Mouse (Mus musculus): ENCODE data around the gene B4galt1.
A peak's percentile ranks its signal among the peaks of the same experiment; 100 is the strongest.

The B4galt1 gene

DNA sequence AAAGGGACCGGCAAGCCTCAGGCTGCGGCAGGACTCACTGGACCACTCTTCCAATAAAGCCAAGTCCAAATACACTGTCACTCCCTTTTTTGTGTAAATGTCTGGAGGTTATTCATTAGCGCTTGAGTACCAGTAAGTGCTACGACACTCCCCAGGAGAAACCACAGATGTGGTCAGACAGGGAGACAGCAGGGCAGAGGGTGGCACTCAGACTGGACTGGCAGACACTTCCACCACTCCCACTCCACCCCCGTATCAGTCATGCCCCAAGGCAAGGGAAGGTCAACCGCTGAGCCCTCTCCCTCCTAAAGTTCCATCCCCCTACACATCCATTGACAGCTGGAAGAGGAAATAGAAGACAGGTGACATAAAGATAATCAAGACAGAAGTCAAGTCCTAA, 35.4 kb downstream of the B4galt1 start:
- DNase-seq (ENCODE audit: low spot score), result no peak

DNA sequence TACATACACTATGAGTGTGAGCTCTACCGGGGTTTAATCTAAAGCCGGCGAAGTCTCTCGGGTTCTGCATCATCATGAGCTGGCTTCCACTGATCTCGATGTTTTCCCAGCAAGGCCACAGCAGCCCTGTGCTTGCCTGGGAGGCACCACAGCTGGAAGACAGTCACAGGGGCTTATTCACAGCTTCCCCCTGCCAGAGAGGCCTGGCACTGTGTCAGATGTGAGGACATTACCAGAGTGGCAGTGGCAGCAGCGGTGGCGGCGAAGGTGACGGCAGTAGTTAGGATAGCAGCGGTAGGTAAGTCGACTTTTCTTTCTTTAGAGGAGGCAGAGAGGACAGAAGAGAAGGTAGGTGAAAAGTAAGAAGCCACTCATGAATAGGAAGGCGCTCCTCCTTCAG, 35.9 kb downstream of the B4galt1 start:
- no peak for DNase-seq (ENCODE audit: low spot score)

DNA sequence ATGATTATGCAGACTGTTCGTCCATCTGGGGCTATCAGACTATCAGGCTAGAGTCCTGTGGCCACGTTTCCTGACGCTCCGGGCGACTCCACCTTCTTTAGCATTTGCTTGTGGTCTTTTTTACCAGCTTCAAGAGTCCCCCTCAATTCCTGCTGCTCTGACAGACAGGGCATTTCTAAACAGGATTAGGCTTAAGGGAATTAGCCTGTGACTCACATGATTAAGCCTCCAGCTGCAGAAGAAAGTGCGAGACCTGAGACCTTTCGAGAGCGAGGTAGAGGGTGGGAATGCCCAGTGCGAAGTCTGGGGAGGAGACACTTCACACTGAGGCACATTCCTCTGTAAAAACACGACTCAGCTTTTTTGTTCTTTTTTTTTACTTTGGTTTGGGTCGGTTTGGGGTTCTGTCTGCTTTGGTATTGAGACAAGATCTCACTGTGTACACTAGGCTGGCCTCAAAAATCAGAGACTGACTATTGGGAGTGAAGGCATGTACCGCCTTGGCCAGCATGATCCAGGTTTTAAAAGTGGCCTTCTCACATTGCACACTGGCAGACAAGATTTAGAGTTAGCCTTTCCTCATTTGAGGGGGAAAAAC, 37.9 kb downstream of the B4galt1 start:
- DNase-seq (ENCODE audit: low spot score), result no peak

DNA sequence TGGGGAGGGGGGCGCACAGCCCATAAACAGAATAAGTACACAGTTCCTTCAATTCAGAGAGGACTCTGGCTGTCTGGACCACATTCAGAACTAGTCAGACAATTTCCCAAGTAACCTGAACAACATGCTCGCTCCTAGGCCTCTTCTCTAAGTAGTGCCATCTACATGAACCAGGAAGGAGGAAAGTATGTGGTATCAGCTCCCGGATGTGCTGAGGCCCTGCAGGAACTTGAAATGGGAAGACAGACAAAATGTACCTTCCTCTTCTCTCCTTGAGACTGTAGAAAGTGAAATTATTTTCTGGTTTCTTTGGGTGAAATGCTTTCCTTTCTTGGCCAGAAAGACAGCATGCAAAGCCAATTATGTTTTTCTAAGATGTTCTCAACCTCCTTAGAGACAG, 38.7 kb downstream of the B4galt1 start:
- no peak for DNase-seq (ENCODE audit: low spot score)

DNA sequence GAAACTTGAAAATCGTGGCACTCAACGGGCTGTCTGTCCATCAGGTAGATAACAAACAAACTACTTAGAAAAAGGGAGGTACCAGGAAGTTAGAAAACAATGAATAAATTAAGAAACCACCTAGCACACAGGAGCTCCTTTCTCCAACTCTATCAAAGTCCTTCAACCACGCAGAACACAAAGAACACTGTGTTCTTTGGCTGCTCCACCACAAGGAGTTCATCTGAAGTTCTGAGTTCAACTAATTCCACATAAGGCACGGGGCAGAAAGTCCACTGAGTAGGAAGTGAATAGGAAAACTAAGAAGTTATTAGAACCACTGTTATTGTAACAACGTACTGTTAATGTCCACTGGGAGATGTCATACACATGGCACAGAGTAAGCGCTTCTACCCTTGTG, 39.4 kb downstream of the B4galt1 start:
- DNase-seq (ENCODE audit: low spot score), result no peak

DNA sequence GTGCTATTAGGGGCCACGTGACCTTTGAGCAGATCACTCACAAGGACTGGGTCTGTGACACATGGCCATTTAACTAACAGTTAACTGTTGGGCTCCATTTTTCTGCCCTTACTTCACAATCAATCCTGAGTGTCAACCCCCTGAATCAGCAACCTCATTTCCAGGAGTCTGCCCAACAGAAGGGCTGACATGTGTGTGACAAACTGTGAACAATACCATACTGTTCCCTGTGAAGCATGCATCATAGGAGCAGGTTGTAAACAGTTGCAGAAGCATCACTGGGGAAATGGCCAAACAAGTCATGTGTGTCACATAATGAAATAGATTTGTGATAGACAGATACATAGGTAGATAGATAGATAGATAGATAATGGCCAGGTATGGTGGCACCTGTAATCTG, 40.9 kb downstream of the B4galt1 start:
- no peak for DNase-seq (ENCODE audit: low spot score)

DNA sequence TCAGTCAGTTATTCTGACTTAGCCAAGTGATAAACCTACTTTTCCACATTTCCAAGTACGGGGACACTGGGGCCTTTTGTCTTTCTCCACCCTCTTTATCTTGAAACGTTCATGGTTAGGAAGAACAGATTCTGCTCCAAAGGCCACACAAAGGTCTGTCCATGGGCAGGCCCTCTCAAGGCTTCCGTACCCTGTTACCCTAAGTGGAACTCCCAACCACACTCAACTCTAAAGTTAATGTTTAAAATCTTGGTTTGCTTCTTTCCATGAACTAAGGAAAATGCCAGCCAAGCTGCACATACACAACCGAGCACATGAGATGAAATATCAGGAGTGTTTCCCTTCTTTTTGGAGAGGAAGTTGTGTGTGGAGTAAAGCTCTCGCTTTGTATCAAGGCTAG, 43.3 kb downstream of the B4galt1 start:
- DNase-seq (ENCODE audit: low spot score), result no peak

DNA sequence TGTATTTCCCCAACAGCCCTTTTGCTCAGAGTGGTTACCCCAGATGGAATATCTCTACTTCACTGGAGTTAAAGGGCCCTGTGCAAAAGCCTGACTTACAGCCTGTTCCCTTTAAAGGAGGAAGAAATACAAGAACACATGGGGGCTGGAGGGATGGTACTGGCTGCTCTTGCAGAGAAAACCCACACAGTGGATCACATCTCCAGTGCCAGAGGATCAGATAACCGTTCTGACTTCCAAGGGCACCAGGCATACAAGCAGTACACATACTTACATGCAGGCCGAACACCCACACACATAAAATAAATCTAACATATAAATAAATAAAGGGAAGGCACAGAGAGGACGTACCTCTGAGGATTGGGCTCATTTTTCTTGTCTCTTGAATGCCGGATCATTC, 46.4 kb downstream of the B4galt1 start:
- no peak for DNase-seq (ENCODE audit: low spot score)

DNA sequence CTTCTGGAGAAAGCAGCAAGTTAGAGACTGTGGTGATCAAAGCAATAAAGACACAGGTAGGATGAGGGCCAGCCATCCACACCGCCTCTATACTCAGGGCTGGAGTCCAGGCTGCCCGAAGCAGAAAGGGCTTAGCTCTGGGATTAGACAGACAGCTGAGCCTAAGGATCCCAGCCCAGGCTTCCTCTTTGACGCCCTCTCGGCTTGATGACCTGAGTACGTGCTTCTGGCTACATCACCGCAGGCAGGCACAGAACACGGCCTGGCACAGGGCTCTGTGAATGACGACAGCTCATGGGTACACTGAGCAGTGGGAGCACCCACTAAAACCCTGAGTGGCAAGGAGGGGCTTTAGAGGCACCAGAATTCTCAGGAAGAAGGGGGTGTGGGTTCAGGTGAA, 48.4 kb downstream of the B4galt1 start:
- DNase-seq (ENCODE audit: low spot score), result no peak

DNA sequence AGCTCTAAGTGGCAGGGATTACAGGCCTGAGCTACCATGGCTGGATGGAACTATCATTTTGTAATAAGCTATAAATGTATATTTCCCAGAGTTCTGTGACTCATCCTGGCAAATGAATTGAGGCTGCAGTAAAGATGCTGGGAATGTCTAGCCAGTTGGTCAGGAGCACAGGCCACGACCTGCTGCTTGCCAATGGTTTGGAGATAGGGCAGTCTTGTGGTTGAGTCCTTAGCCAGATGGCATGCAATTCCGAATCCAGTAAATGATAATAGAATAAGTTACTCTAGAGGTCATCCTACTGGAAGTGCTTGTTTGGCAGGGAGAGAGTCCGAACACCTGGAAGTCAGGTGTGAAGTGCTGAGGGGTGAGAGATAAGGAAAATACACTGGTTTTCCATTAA, 51.0 kb downstream of the B4galt1 start:
- no peak for DNase-seq (ENCODE audit: low spot score)

DNA sequence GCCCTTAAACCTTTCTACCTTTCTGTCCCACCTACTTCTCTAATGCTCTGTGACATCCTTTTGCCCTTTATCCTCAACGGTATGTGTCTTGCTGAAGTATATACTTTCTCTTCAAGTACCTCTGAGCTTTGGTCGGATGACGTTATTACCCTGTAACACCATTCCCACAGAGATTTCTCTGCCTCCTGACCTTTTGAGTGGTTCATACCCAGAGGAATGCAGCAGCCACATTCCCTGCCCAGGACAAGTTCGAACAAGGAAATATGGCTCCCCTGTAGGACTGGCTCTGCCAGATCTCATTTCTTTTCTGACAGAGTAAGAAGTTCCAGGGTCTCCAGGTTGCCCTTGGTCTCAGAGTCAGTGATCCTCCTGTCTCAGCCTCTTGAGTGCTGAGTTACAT, 51.9 kb downstream of the B4galt1 start:
- peak; percentile 56 for DNase-seq (ENCODE audit: low spot score)

DNA sequence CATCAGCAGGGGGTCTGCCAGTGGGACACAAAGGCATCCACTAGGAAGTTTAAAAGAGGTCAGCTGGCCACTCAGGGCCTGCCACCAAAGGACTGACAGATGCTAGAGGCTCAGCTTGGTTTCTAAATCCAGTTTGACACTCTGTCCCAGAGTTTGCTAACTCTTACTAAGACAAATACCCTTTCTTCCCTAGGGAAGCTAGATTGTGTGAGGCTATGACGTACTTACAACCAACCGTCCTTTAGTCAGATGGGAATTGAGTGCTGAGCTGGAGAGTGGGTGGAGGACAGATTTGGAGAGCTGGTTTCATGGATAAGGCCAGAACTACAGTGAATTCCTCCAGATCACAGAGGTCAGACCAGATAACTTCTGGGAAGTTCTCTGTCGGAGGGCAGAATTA, 52.9 kb downstream of the B4galt1 start:
- DNase-seq (ENCODE audit: low spot score), result no peak

DNA sequence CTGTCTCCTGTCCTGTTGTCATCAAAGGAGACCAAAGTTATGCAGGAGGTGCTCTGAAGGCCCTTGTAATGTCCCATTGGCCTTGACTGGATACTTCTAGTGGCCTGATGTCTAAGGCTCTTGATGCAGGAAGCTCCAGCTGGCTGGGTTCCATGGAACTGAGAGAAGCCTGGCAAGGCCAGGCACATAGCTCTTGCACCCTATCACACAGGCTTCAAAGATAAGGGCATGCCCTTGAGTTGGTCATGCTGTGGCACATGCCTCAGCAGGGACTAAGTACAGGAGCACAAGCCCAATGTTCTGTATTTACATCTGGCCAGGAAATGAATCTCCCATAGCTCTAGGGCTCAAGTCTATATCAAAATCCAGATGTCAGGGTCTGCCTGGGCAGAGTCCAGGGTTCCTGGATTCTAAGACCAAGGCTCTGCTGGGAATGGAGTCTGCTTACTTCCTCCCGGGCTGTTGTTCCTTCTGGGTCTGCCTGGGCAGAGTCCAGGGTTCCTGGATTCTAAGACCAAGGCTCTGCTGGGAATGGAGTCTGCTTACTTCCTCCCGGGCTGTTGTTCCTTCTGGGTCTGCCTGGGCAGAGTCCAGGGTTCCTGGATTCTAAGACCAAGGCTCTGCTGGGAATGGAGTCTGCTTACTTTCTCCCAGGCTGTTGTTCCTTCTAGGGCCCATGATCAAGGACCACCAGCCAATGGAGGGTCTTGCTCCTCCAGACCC, 54.8 kb downstream of the B4galt1 start:
- DNase-seq (ENCODE audit: low spot score), result peak; percentile 70

DNA sequence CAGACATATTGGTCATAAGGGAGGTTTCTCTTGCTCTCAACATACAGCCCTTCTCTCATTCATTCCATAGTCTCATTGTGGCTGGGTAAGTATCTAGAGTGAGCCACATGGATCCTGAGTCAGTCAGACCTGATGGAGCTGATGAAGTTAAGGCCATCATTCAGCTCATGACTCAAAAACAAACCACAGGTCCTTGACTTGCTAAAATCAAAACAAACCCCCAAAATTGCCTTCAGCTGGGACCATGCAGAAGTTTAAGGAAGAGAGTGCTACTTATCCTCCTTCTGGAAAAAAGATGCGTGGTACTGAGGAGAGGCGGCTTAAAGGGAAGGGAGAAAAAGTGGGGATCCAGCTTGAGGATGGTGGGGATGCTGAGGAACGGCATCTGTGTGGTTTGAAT, 58.0 kb downstream of the B4galt1 start:
- no peak for DNase-seq (ENCODE audit: low spot score)

DNA sequence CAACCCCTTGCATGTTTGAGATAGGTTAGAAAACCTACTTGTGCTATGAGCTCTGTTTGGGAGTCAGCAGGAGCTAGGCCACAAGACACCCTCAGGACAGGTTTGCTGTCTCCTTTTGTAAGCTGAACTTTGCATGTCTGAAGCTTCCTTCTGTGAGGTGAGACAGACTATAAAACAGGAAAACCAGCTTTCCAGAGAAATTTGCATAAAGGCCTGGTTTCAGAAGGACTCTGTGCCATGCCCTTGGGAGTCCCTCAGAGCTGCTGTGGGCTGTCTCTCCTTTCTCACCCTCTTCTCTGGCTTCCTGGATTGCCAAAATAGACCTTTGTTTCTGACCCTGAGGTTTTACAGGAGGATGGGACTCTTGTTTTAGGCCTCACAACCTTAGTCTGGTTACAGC, 59.5 kb downstream of the B4galt1 start:
- DNase-seq (ENCODE audit: low spot score), result no peak

DNA sequence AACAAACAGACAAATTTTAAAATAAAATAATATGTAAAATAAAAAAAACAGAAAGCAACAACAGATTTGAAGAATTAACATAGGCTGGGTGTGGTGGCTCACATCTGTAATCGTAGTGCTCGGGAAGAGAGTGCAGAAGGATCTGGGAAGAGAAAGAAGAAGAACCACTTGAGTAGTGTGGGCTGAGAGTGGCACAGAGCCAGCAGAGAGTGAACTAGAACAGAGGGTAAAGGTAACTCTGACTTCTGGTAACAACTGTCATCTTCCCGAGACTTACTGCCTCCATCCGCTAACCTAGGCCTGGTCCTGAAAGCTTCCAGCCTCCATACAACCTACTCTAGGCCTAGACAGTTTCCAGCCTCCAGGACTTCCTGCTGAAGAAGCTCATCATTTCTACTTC, 62.6 kb downstream of the B4galt1 start:
- DNase-seq (ENCODE audit: low spot score), result no peak

DNA sequence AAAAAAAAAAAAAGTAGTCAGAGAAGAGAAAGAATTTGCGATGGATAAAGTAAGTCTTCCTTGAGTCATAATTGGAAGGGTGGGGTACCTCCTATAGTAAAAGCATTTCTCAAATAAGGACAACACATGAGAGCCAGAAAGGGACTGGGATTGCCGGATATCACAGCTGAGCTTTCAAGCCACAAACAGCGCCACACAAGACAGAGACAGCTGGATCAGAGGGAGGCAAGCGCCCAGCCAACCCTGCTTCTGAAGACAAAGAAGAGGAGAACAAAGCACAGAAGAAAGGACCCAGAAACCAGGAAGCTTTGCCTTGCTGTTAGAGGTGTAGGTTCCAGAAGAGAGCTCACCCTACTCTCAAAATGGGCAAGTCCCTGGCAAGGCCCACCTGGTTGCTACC, 67.2 kb downstream of the B4galt1 start:
- no peak for DNase-seq (ENCODE audit: low spot score)

DNA sequence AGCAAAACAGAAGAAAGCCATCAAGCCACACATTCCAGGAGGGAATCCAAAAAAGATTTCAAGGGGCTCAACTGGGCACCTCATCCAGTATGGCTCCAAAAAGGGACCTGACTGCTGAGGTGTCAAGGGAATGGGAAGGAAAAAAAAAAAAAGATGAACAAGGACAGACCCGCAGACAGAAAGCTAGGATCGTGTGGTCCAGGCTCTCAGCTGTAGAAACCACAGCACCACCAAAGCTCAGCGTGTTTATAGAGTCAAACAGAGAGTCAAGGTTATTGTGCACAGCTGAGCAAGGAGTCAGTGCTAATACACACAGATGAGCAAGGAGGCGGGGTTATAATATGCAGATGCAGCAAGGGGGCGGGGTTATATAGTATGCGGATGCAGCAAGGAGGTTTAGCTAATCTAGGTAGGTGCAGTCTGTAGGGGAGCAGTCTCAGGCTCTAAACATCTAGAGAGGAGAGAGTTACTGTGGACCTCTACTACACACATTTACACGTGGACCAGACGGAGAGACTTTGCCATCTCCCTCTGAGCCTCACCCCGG, 68.1 kb downstream of the B4galt1 start:
- DNase-seq (ENCODE audit: low spot score), result no peak

DNA sequence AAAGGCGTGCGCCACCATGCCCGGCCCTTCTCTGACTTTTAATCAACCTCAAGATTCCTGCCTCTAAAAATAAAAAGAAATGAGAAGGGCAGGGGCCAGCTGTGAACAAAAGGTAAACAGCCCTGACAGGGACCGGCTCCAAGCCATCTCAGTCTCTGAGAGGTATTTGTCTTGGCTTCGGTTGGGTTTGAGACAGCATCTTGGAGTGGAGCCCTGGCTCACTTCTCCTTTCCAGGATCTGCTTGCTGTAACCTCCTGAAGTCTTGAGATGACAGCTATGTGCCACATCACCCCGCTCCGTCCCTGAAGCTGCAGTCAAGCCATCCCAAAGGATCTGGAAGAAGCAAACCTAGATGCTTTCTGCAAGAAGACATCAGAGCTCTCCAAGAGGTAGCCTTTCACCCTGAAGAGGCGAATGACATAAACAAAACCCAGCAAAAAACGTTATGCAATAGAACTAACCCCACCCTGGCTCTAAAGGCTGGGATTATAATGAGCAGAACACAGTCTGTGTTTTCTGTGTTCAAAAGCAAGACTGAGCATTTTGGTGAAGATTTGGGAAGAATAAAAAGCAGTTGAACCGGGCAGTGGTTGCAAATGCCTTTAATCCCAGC, 69.1 kb downstream of the B4galt1 start:
- peak; percentile 57 for DNase-seq (ENCODE audit: low spot score)

DNA sequence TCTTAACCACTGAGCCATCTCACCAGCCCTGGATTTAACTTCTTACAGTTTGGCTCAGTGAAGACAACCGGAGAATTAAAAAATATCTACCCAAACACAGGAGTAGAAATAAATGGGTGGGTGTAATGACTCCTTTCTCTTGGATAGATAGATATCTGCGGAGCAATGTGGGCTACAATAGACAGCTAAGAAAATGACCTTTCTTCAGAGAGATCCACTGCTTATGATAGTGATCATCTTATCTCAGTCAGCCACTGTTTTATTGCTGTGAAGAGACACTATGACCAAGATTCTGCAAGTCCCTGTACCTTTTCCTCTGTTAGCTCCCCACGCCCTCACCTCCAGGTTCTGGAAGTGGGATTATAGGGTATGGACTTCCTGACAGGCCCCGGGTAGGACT, 70.8 kb downstream of the B4galt1 start:
- no peak for DNase-seq (ENCODE audit: low spot score)

DNA sequence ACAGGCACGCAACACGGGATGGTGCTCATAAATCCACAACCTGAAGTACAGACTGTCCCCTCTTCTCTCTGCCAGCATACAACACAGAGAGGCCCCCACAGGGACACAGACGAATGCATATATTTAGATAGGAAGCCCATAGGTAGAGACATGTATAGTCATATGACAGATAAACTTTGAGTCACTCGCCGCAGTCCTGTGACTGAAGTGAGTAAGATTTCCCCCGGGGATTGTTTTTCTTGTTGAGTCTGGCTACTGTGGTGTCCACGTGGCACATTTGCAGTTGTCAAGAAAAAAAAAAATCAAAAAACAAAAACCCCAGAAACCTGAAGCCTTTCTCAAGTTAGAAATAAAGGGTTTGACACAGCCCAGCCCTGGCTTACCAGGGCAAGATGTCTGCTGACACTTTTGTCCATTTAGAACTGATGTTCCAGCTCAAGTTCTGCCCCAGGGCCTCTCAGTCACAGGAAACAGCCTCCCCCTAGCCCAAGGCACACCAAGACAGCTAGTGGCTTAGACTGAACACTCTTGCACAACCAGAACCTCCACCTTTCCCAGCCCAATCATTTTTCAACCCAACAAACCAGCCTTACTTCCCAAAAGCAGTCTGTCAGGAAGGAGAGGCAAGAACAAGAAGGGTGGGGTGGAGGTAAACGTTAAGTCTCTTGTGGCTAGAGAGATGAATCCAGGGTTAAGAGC, 71.9 kb downstream of the B4galt1 start:
- no peak for DNase-seq (ENCODE audit: low spot score)

DNA sequence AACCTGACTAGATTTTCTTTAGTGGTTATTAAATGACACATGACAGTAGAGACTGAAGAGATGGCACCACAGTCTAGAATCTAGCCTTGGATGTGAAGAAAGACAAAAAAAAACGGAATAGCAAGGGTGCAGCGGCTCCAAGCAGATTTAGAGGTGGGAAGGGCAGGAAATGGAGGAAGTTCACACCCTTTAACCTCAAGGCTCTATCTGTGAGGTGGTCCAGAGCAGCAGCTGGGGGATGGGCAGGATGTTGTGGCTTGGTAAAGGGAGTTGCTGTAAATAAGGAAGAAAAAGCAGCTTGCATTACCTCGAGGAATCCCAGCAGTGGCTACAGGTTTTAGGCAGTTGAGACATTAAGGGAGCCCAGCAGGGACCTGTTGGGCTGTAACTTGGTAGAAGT, 72.7 kb downstream of the B4galt1 start:
- DNase-seq (ENCODE audit: low spot score), result no peak

DNA sequence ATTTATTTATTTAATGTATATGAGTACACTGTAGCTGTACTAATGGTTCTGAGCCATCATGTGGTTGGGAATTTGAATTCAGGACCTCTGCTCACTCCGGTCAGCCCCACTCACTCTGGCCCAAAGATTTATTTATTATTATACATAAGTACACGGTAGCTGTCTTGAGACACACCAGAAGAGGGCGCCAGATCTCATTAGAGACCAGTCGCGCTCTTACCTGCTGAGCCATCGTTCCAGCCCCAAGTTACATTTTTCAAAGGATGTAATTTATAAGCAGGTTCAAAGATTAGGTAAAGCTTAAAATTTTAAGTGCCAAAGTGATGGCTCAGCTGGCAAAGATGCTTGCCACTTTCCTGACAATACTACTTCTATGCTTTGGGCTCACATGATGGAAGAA, 75.1 kb downstream of the B4galt1 start:
- peak; percentile 13 for DNase-seq (ENCODE audit: low spot score)
